Mouse (Mus musculus): ENCODE data around the gene Zc3hc1. TPM values are rescaled to one million over a fixed set of nuclear protein-coding genes. Genes with fewer than 3 reads are reported as not detected.

The Zc3hc1 gene
- polyA plus RNA-seq, 1 experiment from 2014 or later: 53.1 TPM

DNA sequence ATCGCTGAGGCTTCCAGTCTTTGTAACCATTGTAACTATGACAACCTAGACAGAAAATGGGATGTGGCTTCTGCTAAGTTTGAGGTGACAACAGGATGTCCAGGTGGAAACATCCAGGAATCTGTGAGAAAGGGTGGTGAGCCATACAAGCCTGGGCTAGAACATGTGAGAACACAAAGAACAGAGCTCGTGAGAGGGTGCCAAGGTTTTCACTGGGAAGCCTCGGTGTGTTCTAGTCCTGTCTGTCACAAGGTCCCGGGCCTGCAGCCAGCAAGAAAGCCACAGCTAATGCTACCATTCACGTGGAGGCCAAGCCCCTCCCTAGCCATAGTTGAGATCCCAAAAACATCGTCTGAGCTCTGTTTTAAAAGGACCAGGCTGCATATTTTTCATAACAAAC lies 44.1 kb downstream of the Zc3hc1 start:
- Histone ChIP-seq H3K4me2 (no peak overlapping the region), H3K27me3 (no peaks in the 10 kb centered on the region), H3K4me1 (peaks cover 5% of the 10 kb centered on the region; the same call in 1 of the 2 replicates), H3K4me3 (no peak overlapping the region), H3K36me3 (no peaks in the 10 kb centered on the region), H3K9me3 (no peaks in the 10 kb centered on the region), H3K9ac (no peak overlapping the region), H3K27ac (no peak overlapping the region)
- 48% methylated on average over 6 of the region's 6 CpGs for WGBS
- no peak for ATAC-seq (ENCODE audit: insufficient number of reproducible peaks, low FRiP score, low TSS enrichment, low read depth)

DNA sequence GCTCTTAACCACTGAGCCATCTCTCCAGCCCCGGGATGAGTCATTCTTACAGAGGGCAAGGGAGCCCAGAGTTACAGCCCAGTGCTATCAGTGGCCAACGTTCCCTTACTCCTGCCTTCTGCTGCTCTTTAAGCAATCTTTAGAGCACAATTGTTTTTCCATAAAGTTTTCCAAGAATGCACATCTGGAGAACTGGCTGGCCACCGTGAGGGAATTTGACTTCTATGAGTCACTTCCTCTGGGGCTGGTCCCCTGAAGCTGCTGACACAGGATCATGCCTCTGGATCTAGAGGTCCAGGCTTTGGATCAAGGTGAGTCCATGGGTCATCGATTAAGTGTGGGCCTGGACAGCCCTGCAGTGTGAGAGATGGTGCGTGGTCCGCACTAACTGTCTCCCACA lies 46.8 kb downstream of the Zc3hc1 start:
- H3K27me3 ChIP-seq: no peaks in the 10 kb centered on the region
- 59% methylated on average over 6 of the region's 6 CpGs for WGBS
- peak overlapping the region; percentile 74 for H3K27ac ChIP-seq

DNA sequence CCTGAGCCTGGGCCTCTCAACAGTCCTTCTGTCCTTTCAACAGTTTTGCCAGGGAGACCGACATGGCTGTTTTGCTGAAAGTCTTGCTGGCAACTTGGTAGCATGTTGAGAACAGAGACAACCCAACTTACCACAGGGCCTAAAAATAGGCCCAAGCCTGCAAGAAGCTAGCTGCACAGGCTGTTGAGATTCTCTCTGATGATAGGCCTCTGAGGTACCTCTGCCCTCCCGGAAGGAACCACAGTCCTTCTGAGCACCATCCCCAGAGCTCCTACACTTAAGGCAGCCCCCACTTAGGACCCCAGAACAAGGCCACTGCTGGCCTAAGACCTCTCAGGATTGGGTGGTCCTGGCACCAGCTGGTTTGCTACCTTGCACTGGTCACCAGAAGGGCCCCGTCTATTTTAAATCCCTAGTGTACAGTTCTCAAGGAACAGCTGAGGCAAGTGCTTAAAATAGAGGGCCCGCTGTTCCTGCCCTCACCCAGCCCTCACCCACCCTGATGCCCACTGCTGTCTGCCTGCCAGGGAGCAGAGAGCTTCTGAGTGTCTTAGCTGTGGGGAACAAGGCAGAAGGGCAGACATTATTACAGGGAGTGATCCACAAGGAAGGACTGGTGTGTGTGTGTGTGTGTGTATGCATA lies 50.5 kb downstream of the Zc3hc1 start:
- H3K36me3 ChIP-seq: no peaks in the 10 kb centered on the region
- H3K9ac ChIP-seq: no peak overlapping the region
- no peaks in the 10 kb centered on the region for H3K9me3 ChIP-seq
- H3K27me3 ChIP-seq: no peaks in the 10 kb centered on the region
- no peak for ATAC-seq (ENCODE audit: insufficient number of reproducible peaks, low FRiP score, low TSS enrichment, low read depth)
- H3K27ac ChIP-seq: no peak overlapping the region
- no peak overlapping the region for H3K4me3 ChIP-seq
- 75% methylated on average over 4 of the region's 4 CpGs for WGBS
- peaks cover 8% of the 10 kb centered on the region for H3K4me1 ChIP-seq
- no peak overlapping the region for H3K4me2 ChIP-seq

More for the DNA sequence above, 46.8 kb downstream of the Zc3hc1 start:
- Histone ChIP-seq H3K4me1 (peaks cover 8% of the 10 kb centered on the region; the same call in 1 of the 2 replicates), H3K9me3 (no peaks in the 10 kb centered on the region), H3K9ac (no peak overlapping the region), H3K36me3 (no peaks in the 10 kb centered on the region), H3K4me2 (no peak overlapping the region), H3K4me3 (no peak overlapping the region)
- peak; percentile 66; the same call in 1 of the 2 replicates for ATAC-seq (ENCODE audit: insufficient number of reproducible peaks, low FRiP score, low TSS enrichment, low read depth)

DNA sequence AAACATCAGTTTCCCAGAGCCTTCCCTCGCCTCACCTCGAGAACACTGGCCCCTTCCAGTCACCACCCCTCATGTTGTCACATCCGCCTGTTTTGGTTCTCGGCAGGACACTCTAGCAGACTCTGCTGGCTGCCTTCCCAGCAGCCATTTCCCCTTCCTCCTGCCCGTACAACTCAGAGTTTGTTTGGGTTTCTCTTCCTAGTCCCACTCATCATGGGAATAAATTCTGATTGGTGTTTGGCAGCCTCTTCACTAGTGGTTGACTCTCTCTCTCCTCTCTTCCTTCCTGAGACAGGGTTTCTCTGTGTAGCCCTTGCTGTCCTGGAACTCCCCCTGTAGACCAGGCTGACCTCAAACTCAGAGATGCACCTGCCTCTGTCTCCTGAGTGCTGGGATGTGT lies 53.9 kb downstream of the Zc3hc1 start:
- H3K4me3 ChIP-seq: no peak overlapping the region; the same call in 1 of the 2 replicates
- H3K4me2 ChIP-seq: no peak overlapping the region

DNA sequence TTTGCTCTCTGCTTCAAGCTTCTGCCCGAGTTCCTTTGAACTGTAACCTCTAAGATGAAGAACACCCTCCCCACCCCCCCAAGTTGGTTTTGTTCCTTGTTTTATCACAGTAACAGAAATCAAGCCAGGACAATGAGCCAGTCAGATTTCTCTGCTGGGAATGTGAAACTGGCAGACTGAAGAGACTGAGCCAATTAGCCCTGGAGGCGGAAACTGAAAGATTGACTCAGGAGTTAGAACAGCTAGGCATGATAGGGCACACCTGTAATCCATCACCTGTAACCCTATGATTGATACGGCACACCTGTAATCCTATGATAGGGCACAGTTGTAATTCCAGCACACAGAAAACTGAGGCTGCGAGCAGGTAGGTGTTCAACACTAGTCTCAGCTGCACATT lies 58.6 kb downstream of the Zc3hc1 start:
- 59% methylated on average over 4 of the region's 4 CpGs for WGBS

More for the DNA sequence above, 53.9 kb downstream of the Zc3hc1 start:
- Histone ChIP-seq H3K9me3 (no peaks in the 10 kb centered on the region), H3K27me3 (no peaks in the 10 kb centered on the region), H3K27ac (peak overlapping the region; percentile 29; the same call in 1 of the 2 replicates), H3K9ac (no peak overlapping the region), H3K36me3 (no peaks in the 10 kb centered on the region), H3K4me1 (peaks cover 3% of the 10 kb centered on the region)
- 0 out of 2 replicates have a peak, but pooled peaks have one; percentile 30 for ATAC-seq (ENCODE audit: insufficient number of reproducible peaks, low FRiP score, low TSS enrichment, low read depth)
- whole genome bisulfite sequencing: 13% methylated on average over 5 of the region's 5 CpGs

DNA sequence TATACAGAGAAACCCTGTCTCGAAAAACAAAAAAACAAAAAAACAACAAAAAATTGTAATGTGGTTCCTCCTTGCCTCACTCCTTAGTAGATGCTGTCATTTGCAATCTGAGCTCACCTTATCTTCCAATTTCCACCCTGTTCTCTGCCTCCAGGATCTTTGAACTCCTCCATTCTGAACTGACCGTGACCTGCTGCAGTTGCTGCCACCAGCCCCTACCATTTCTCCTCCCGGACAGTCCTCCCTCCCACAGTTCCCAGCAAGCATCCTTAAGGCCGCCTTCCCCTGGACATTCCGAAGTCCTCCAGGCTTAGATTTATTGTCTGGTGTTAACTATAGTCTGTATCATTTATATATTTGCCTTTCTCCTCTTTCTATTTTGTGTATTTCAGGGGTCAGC lies 60.1 kb downstream of the Zc3hc1 start:
- Histone ChIP-seq H3K9me3 (no peaks in the 10 kb centered on the region), H3K27ac (no peak overlapping the region), H3K36me3 (no peaks in the 10 kb centered on the region), H3K4me1 (no peaks in the 10 kb centered on the region), H3K9ac (no peak overlapping the region), H3K4me3 (no peak overlapping the region), H3K4me2 (no peak overlapping the region), H3K27me3 (no peaks in the 10 kb centered on the region)
- ATAC-seq (ENCODE audit: insufficient number of reproducible peaks, low FRiP score, low TSS enrichment, low read depth): no peak
- 77% methylated on average over 5 of the region's 5 CpGs for WGBS

More for the DNA sequence above, 58.6 kb downstream of the Zc3hc1 start:
- no peaks in the 10 kb centered on the region for H3K9me3 ChIP-seq
- no peak overlapping the region for H3K9ac ChIP-seq
- H3K27me3 ChIP-seq: no peaks in the 10 kb centered on the region
- H3K4me1 ChIP-seq: no peaks in the 10 kb centered on the region; the same call in 1 of the 2 replicates
- H3K36me3 ChIP-seq: no peaks in the 10 kb centered on the region
- ATAC-seq (ENCODE audit: insufficient number of reproducible peaks, low FRiP score, low TSS enrichment, low read depth): no peak
- no peak overlapping the region for H3K4me2 ChIP-seq
- H3K27ac ChIP-seq: no peak overlapping the region
- H3K4me3 ChIP-seq: no peak overlapping the region

DNA sequence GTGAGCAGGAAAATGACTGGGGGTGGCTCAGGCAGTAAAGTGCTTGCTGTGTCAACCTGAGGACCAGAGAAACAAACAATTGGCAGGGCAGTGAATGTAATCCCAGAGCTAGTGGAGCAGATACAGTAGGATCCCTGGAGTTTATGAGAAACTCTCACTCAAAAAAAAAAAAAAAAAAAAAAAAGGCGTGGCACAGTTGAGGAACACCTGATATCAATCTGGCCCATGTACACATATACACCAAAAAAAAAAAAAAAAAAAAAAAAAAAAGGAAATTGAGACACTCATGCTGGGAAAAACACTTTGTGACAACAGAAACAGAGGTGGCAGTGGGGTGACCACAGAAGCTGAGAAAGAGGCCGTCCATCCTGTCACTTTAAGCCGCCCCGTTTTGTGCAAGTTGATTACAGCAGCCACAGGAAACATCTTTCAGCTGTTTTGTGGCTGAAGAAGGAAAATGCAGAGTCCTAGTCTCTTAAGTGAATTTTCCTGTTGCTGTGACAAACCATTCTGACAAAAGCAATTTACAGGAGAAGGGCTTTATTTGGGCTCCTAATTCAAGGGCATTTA lies 64.8 kb downstream of the Zc3hc1 start:
- H3K4me3 ChIP-seq: no peak overlapping the region
- no peaks in the 10 kb centered on the region for H3K27me3 ChIP-seq
- H3K36me3 ChIP-seq: no peaks in the 10 kb centered on the region
- H3K27ac ChIP-seq: no peak overlapping the region
- 47% methylated on average over 3 of the region's 4 CpGs for WGBS
- no peaks in the 10 kb centered on the region for H3K9me3 ChIP-seq
- no peak overlapping the region for H3K4me2 ChIP-seq
- no peak overlapping the region for H3K9ac ChIP-seq
- H3K4me1 ChIP-seq: peaks cover under 1% of the 10 kb centered on the region
- no peak for ATAC-seq (ENCODE audit: insufficient number of reproducible peaks, low FRiP score, low TSS enrichment, low read depth)

DNA sequence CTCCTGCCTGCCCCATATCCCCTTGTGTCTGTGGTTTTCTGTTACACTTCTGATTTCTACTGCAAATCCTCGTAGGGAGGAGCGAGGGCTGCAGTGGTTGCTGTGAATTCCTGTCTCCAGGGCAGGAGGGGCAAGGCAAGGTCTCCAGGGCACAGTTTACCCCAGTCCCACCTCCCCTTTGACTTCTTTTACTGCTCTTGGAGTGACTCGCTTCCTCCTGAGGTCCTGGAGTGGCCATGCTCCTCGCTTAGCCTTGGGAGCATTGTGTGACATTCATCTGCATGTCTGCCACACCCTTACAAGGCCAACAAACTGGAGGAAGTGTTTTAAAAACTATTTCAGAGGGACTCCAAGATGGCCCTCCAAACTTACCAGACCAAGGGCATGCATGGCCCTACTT lies 69.8 kb downstream of the Zc3hc1 start:
- Histone ChIP-seq H3K9me3 (no peaks in the 10 kb centered on the region), H3K27ac (no peak overlapping the region; the same call in 1 of the 2 replicates)

DNA sequence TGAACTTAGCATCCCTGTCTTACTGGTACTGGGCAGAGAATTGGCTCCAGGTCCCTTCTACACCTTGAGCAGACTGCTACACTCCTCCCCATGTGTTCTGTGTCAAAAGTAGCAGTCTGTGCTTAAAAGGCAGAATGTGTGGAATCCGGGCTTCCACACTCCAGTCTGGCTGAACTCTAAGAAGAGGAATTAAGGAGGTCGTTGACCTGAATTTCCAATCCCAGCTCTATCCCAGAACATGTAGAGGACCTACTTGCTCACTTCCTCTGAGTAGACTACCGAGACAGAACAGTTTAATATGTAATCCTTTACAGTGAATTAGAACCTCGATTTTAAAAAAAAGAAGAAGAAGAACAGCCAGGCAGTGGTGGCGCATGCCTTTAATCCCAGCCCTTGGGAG lies 71.6 kb downstream of the Zc3hc1 start:
- no peaks in the 10 kb centered on the region for H3K9me3 ChIP-seq
- ATAC-seq (ENCODE audit: insufficient number of reproducible peaks, low FRiP score, low TSS enrichment, low read depth): no peak
- WGBS: 85% methylated on average over 5 of the region's 5 CpGs
- no peak overlapping the region for H3K4me3 ChIP-seq
- no peak overlapping the region for H3K9ac ChIP-seq
- peaks cover 7% of the 10 kb centered on the region for H3K4me1 ChIP-seq
- H3K36me3 ChIP-seq: no peaks in the 10 kb centered on the region
- no peak overlapping the region for H3K4me2 ChIP-seq
- H3K27me3 ChIP-seq: no peaks in the 10 kb centered on the region
- no peak overlapping the region for H3K27ac ChIP-seq

More for the DNA sequence above, 69.8 kb downstream of the Zc3hc1 start:
- 18% methylated on average over 4 of the region's 4 CpGs for WGBS
- no peak for ATAC-seq (ENCODE audit: insufficient number of reproducible peaks, low FRiP score, low TSS enrichment, low read depth)
- no peaks in the 10 kb centered on the region for H3K36me3 ChIP-seq
- no peak overlapping the region for H3K4me3 ChIP-seq
- peaks cover 7% of the 10 kb centered on the region for H3K4me1 ChIP-seq
- H3K27me3 ChIP-seq: no peaks in the 10 kb centered on the region
- no peak overlapping the region for H3K9ac ChIP-seq
- no peak overlapping the region for H3K4me2 ChIP-seq

Other genes starting within 250 kb of the Zc3hc1 start
- gene Ube2h, start 86.5 kb downstream of the Zc3hc1 start, polyA plus RNA-seq (2015; fragmentation: Nextera tagmentation; extraction: Ambion mirVana): 40.2 and 41.8 TPM in 2 replicates
- 19.5 and 25.5 TPM in 2 replicates for gene Klhdc10, start 10.8 kb upstream of the Zc3hc1 start, polyA plus RNA-seq (2015; fragmentation: Nextera tagmentation; extraction: Ambion mirVana)
- gene Tmem209, start 118.8 kb upstream of the Zc3hc1 start, polyA plus RNA-seq (2015; fragmentation: Nextera tagmentation; extraction: Ambion mirVana): 28.0 and 28.1 TPM in 2 replicates
- 0.14 TPM in 1 of 2 replicates, not detected in the other for gene Ssmem1, start 118.8 kb upstream of the Zc3hc1 start, polyA plus RNA-seq (2015; fragmentation: Nextera tagmentation; extraction: Ambion mirVana)
- gene Cpa2, start 150.6 kb upstream of the Zc3hc1 start, polyA plus RNA-seq (2015; fragmentation: Nextera tagmentation; extraction: Ambion mirVana): 4.8 and 6.7 TPM in 2 replicates
- gene Cpa4, start 177.3 kb upstream of the Zc3hc1 start, polyA plus RNA-seq (2015; fragmentation: Nextera tagmentation; extraction: Ambion mirVana): 5.2 and 6.3 TPM in 2 replicates
- 0.27 and 0.83 TPM in 2 replicates for gene Cpa5, start 220.0 kb upstream of the Zc3hc1 start, polyA plus RNA-seq (2015; fragmentation: Nextera tagmentation; extraction: Ambion mirVana)
- 1.7 and 1.9 TPM in 2 replicates for gene Cpa1, start 248.2 kb upstream of the Zc3hc1 start, polyA plus RNA-seq (2015; fragmentation: Nextera tagmentation; extraction: Ambion mirVana)

Measured in limb, embryonic 15.5 days (tissue).